8 mouse cellular contexts compared by ENCODE assay signal in genomic region chr3:89245688-89246171, GRCm38 (mm10). TPM values are rescaled to one million over a fixed set of nuclear protein-coding genes. Genes with fewer than 3 reads are reported as not detected.
A peak's percentile ranks its signal among the peaks of the same experiment; 100 is the strongest.
DNase-seq lines count a peak whose midpoint lies in the region; ATAC-seq and TF ChIP-seq lines count a peak whose summit lies in the region.

TSS of gene Krtcap2 (plus strand) at chr3:89245966.

- H3K79me2 ChIP-seq in myocyte (ENCODE audit: control insufficient read depth, insufficient read depth), result peaks cover 23% of the 10 kb centered on the region

- H3ac ChIP-seq in myocyte (ENCODE audit: control insufficient read depth, insufficient read length), result peak within 1 kb of the TSS; percentile 44

- 6% methylated on average over 20 of the region's 20 CpGs for WGBS in spleen, adult 2 months

- no peaks in the 10 kb centered on the region for H3K27me3 ChIP-seq in spleen, adult 2 months (ENCODE audit: control insufficient read depth, insufficient read depth, low read length)
- H3K27me3 ChIP-seq in myocyte (ENCODE audit: control insufficient read depth, insufficient read depth, insufficient read length), result no peaks in the 10 kb centered on the region

- no peak for DNase-seq in spleen, adult 2 months (ENCODE audit: low read depth in 1 of 2, low spot score in 2 of 2)
- DNase-seq in spleen, postnatal 10 days (ENCODE audit: low spot score in 2 of 2), result no peak
- DNase-seq in cerebellum, adult 18-20 months, result peak; percentile 74 to 77
- peak; percentile 68 to 73 for DNase-seq in left cerebral cortex, postnatal 36 days (ENCODE audit: low spot score in 2 of 2)
- no peak for DNase-seq in urinary bladder, postnatal 25 days (ENCODE audit: low spot score)

- ATAC-seq in frontal cortex, adult (ENCODE audit: low TSS enrichment), result peak; percentile 35
- ATAC-seq in hematopoietic stem cell, adult 5-6 weeks (replicated peaks in 1 of 2; ENCODE audit: insufficient read depth in 1 of 2, low FRiP score in 2 of 2, low TSS enrichment in 1 of 2, low read depth in 1 of 2, poor library complexity in 2 of 2, severe bottlenecking in 2 of 2), result no peak

- H3K4me1 ChIP-seq in spleen, adult 2 months (ENCODE audit: control insufficient read depth, insufficient read depth, insufficient read length), result peaks cover 27% of the 10 kb centered on the region

- no peaks in the 10 kb centered on the region for H3K36me3 ChIP-seq in spleen, adult 2 months (ENCODE audit: control insufficient read depth, insufficient read depth, low read length)
- peaks cover 24% of the 10 kb centered on the region for H3K36me3 ChIP-seq in myocyte (ENCODE audit: control insufficient read depth, insufficient read depth)

- intact Hi-C loops in left cerebral cortex, postnatal 36 days (cut with DNase I), result no loop called here

- TF ChIP-seq CTCF in spleen, adult 2 months (IDR thresholded peaks at IDR 0.05; ENCODE audit: extremely low read depth, insufficient read depth, insufficient read length, insufficient replicate concordance), result no peak

- H3K27ac ChIP-seq in spleen, adult 2 months (ENCODE audit: insufficient read depth, low read length), result peak within 1 kb of the TSS; percentile 51

- H3K4me2 ChIP-seq in myocyte (ENCODE audit: low read depth), result peak within 1 kb of the TSS; percentile 87

- peak within 1 kb of the TSS; percentile 90 for H3K4me3 ChIP-seq in spleen, adult 2 months (ENCODE audit: extremely low read depth, insufficient read depth, insufficient read length)
- peak within 1 kb of the TSS; percentile 90 for H3K4me3 ChIP-seq in myocyte

- no peak for TF ChIP-seq POLR2A in spleen, adult 2 months (IDR thresholded peaks at IDR 0.05; ENCODE audit: low read depth, low read length)
- peak; percentile 51 for TF ChIP-seq POLR2A in myocyte (IDR thresholded peaks at IDR 0.05; ENCODE audit: insufficient read length, low read depth)

TF ChIP-seq in myocyte, 11 proteins besides CTCF, POLR2A, EP300 and RAD21:
- no peak for TF ChIP-seq E2F4 (IDR thresholded peaks at IDR 0.05; ENCODE audit: insufficient read depth)
- no peak for TF ChIP-seq MYOG (IDR thresholded peaks at IDR 0.05; ENCODE audit: control insufficient read depth in 1 of 3, insufficient read depth in 1 of 3, insufficient read length in 2 of 3, low read depth in 2 of 3)
- TF ChIP-seq MAX (IDR thresholded peaks at IDR 0.05; ENCODE audit: low read depth), result peak; percentile 31
- TF ChIP-seq TCF12 (IDR thresholded peaks at IDR 0.05; ENCODE audit: insufficient read depth, poor library complexity, severe bottlenecking), result no peak
- peak; percentile 58 for TF ChIP-seq USF1 (IDR thresholded peaks at IDR 0.05; ENCODE audit: low read depth)

RNA-seq across cellular contexts. Expression of gene Krtcap2, which starts in this region (rescaled TPM):
- 93.5 and 129 TPM in 2 replicates for polyA plus RNA-seq in spleen, adult 2 months (2012; rRNA removed)
- total RNA-seq in hematopoietic stem cell, adult 5-6 weeks (2017), result 108 and 186 TPM in 2 replicates
- 10 to 100 TPM; 59.7 to 64.9 TPM for total RNA-seq in left cerebral cortex, postnatal 36 days (2021)
- polyA plus RNA-seq in myocyte (2012; fragmentation: generic; extraction: Trizol), result 371 TPM

Comparison
In these comparisons a context has a peak if more than half of its experiments do, and no peak if none do; other contexts are left out.
1. DNase-seq: peak in cerebellum, adult 18-20 months (2 of 2) and left cerebral cortex, postnatal 36 days (2 of 2); none in spleen, adult 2 months (0 of 2), spleen, postnatal 10 days (0 of 2) and urinary bladder, postnatal 25 days (single experiment).